Mouse (Mus musculus) naive thymus-derived CD4-positive, alpha-beta T cell, adult 2 months (primary cell): ENCODE data around the gene Tmem222.

Experiments
- DNase-seq: peaks from one replicate; pipeline ENCODE4 v3.0.0-alpha.2; 2011; ENCODE audit warnings: low read depth

The Tmem222 gene

GRCm38 (mm10) chr4:133251214-133251613, 26.4 kb downstream of the Tmem222 start:
- no peak for DNase-seq

DNA sequence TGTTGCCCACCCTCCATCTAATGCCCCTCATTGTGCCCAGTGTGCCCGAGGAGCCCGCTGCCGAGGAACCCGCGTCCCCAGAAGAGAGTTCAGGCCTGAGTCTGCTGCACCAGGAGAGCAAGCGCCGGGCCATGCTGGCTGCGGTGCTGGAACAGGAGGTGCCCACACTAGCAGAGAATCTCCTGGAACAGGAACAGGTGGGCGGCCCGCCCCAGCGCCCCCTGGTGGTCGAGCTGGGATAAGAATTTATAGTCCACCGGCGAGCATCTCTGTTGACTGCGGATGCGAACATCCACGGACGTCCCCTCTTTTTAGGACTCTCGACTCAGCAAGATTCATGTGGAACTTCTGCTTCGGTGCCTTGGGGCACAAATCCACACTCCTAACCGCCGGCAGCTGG, 27.0 kb downstream of the Tmem222 start:
- peak; percentile 87 for DNase-seq

DNA sequence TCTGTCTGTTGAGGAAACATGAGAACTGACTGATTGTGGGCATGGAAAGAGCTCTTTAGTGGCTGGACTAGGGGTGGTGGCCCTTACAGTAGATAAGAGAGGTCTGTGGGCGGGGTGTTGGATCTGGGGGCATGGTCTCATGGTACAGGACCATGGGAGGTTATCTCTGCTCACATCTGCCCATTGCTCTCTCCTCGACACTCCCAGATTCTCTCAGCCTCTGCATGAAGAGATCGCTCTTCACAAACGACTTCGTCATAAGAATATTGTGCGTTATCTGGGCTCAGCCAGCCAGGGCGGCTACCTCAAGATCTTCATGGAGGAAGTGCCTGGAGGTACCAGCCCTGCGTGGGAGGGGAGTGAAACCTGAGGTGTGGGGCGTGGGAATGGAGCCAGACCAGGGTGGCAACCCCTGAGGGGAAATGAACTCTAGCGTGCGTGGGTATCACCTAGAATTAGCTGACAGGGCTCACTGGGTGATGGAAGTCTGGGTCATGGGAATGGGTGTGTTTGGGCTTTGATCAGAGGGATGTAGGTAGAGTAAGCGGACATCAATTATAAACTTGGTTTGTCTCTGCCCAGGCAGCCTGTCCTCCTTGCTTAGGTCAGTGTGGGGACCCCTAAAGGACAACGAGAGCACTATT, 29.7 kb downstream of the Tmem222 start:
- DNase-seq = no peak

GRCm38 (mm10) chr4:133247072-133247471, 30.5 kb downstream of the Tmem222 start:
- no peak for DNase-seq

DNA sequence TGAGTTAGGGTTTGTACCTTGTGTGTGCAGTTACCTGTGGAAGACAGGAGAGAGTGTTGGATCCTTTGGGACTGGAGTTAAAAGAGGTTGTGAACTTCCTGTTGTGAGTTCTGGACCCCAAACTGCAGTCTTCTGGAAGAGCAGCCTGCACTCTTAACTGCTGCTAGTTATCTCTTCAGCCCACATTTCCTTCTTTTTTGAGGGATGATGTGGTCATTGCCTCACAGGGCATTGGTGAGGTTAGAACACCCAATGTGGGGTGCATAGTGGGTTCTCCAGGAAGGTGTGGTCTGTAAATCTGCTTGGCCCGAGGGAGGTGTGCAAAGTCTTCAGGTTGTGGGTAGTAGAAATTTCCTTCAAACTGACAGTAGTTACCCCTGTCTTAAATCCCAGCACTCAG, 33.3 kb downstream of the Tmem222 start:
- no peak for DNase-seq

DNA sequence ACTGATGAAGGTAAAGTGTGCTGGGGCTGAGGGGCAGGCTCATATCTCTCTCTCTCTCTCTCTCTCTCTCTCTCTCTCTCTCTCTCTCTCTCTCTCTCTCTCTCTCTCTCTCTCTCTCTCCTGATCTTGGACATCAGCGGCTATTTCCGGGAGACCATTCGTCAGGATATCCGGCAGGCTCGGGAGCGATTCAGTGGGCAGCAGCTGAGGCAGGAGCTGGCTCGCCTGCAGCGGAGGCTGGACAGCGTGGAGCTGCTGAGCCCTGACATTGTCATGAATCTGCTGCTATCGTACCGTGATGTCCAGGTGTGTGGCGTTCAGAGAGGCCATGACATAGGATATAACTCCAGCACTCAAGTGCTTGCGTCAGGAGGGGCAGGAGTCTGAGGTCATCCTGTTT, 34.1 kb downstream of the Tmem222 start:
- no peak for DNase-seq

GRCm38 (mm10) chr4:133242710-133243109, 34.9 kb downstream of the Tmem222 start:
- DNase-seq = no peak

DNA sequence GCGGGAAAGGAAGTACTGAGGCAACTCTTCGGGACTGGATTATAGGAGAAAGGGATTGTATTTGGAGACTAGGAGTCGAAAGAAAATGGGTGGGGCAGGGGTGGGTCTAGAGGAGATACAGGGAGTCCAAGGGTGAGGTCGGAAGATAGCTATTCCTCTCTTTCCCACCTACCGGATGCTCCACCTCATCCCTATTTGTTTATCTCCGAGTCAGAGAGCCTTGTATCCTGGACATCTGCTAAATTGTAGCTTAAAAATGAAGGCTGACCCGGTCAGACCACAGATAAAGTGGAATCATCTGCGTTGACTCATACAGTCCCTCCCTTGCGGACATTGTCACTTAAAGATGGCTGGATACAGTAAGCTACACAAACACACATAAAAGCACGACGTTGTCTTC, 35.7 kb downstream of the Tmem222 start:
- no peak for DNase-seq

DNA sequence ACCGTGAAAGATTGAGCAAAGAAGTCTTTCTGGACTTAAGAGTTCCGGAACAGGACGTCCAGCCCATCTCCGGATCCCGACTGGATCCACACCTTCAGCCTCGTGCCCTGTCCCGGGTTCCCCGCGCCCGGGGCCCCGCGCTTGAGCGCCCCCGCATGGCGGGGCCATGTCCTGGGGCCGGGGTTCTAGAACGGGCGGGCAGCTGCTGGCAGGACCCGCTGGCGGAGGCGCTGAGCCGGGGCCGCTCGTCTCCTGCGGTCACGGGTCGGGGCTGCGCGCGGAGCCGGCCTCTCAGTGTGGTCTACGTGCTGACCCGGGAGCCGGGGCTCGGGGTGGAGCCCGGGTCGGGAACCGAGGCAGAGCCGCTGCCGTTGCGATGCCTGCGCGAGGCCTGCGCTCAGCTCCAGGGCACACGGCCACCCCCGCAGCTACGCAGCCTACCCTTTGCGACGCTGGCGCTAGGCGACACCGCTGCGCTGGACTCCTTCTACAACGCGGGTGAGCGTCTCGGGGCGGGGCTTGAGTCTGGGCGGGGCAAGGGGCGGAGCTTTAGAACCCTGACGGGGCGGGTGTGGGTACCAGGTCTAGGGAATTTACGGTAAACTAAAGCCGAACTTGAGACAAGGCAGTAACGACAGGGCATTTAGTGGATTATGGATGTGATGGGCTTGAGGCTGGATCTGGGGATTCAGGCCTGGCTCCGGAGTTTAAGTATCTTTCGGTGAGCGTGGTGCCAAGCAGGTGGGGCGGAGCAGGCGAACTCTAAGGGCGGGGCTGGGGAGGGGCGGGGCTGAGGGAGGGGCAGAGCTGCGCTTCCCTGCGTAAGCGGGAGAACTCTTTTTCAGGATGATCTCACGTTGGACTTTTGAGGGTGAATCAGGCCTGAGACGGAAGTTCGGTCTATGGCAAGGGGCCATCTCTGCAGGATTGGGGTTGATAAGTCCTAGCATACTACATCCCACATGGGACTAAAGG, 36.4 kb downstream of the Tmem222 start:
- DNase-seq = peak; percentile 85

GRCm38 (mm10) chr4:133240490-133240921, 37.1 kb downstream of the Tmem222 start, which contains the start of gene Map3k6:
Map3k6 (plus strand) TSS chr4:133240818.
- DNase-seq = no peak

GRCm38 (mm10) chr4:133237911-133238310, 39.7 kb downstream of the Tmem222 start:
- DNase-seq = no peak

- no peak for DNase-seq
Measured at GRCm38 (mm10) chr4:133235415-133235814, 42.2 kb downstream of the Tmem222 start.

GRCm38 (mm10) chr4:133234771-133235170, 42.8 kb downstream of the Tmem222 start:
- DNase-seq = no peak

- peak; percentile 60 for DNase-seq
Measured at GRCm38 (mm10) chr4:133233285-133233976, 44.2 kb downstream of the Tmem222 start.

- DNase-seq = no peak
Measured at GRCm38 (mm10) chr4:133229582-133229981, 48.0 kb downstream of the Tmem222 start.

DNA sequence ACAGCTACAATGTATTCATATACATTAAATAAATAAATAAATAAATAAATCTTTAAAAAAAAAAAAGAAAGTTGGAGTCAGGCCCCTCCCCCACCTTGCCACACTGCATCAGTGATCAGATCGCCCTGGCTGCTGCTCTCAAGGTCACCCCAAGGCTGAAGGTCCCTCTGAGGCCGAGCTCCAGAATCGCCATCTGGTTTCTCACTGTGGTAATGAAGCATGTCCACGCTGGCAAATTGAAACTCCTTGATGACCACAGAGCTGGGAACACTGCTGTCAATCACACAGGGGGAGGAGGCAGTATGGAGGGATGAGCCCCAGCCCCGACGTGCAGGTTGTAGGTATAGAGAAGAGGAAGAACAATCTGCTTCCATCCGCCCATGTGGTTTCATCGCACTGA, 50.0 kb downstream of the Tmem222 start:
- DNase-seq = no peak

- DNase-seq = no peak
Measured at GRCm38 (mm10) chr4:133226073-133226472, 51.5 kb downstream of the Tmem222 start.

DNA sequence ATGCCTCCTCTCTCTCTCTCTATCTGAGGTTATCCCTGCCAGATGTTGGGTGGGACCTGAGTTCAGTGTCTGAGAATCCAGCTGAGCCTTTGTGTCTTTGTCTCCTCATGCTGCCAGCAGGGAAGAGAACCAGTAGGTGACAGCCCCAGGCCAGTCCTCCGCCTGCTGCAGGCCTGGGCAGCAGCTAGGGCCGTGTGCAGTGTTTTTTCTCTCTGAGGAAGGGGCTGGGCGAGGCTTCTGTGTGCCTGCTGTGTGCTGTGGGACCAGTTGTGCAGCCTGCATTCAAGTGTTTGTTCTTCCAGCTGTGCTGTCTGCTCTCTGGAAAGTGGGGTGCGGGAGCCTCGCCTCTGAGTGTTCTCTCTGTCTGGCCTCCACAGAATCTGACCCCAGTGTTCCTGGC, 53.7 kb downstream of the Tmem222 start:
- no peak for DNase-seq

GRCm38 (mm10) chr4:133221701-133222100, 55.9 kb downstream of the Tmem222 start:
- DNase-seq = no peak

DNA sequence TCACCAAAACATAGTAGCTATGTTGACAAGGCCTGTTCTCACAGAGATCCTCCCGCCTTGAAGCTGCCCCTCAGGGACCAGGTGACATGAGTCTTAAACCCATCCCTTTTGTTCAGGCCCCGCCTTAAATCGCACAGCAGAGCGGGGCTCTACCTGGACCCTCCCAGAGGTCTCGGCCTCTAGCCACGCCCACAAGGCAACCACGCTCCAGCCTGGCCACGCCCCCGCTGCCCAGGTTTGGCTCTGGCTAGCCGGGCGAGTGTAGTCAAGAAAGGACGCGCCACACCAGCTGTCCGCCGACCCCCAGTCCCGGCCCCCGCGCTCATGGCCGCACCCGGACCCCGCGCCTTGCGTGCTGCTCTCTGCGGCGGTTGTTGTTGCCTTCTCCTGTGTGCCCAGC, 56.9 kb downstream of the Tmem222 start:
- DNase-seq = no peak

DNA sequence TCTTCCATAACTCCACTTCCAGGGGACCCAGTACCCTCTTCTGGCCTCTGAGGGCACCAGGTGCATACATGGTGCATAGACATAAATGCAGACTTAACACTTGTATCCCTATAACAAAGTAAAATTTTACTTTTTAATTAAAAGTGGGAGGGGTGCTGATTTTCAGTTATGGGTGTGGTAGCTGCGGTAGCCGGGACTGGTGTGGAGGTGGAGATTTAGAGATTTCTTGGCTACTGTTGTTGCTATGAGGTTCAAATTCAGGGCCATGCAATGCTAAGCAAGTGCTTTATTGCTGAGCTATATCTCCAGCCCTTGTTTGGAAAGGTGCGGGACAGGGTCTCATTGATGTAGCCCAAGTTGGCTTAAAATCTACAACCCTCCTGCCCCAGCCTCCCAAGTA, 58.8 kb downstream of the Tmem222 start:
- DNase-seq = no peak

- peak; percentile 84 for DNase-seq
Measured at GRCm38 (mm10) chr4:133217641-133218040, 60.0 kb downstream of the Tmem222 start.
